Mouse (Mus musculus): Measurements from ENCODE around the gene Pet100. TPM values are rescaled to one million over a fixed set of nuclear protein-coding genes. Genes with fewer than 3 reads are reported as not detected.

Gene Pet100
- total RNA-seq, 2 experiments from 2014 or later = 61.7 to 66.4 TPM

DNA sequence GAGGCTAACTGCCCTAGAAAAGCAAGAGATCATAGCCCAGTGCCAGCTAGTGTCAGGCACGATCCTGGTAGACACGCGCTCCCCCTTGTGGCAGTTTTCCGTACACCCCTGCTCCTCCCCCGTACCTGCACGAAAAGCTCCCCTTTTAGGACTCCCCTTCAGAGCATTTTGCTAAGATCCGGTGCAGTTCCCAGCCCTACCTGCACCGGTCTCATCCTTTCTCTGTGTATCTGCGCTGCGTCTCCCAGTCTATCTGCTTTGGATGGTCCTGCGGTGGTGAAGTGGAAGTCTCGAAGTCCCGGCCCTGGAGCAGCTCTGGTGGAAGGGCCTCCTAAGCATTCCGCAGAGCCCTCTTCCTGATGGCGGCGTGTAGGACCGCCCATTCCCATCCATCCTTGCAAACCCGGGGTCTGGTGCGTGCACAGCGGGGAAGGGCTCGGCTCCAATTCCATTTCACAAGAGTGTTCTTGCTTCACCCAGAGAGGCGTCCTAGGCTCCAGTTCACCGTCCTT is 50.7 kb downstream of the Pet100 start, which contains the start of gene Fcor:
Gene Fcor (minus strand): TSS at position 383 of the 512 bp plus-strand sequence.
- peak; percentile 78 to 88 for DNase-seq
- intact Hi-C loops (cut with DNase I) = loop anchor here (1.0 to 10.0 kb wide), 3 partner anchors 113 to 317 kb away; partner anchors contain the start of genes A430078G23Rik and Pex11g

DNA sequence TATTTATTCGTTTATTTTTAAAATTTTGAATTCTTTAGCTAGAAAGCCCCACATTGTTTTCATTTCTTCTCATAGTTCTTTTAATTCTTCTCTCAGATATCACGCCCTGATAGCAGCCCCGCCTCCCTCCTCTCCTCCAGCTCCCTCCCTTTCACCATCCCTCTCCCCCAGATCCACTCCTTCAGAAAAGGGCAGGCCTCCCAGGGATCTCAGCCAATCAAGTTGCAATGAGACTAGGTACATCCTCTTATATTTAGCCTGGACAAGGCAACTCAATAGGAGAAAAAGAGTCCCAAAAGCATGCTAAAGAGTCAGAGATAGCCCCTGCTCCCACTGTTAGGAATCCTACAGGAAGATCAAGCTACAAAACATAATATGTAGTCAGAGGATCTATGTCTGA is 53.3 kb downstream of the Pet100 start:
- intact Hi-C loops (cut with DNase I) = loop anchor here (5.0 to 10.0 kb wide), 3 partner anchors 52 to 320 kb away; partner anchors contain the start of genes A430078G23Rik, Pet100, Pex11g and Xab2
- no peak for DNase-seq

Other genes starting within 250 kb of the Pet100 start
- gene Arhgef18, start 228.5 kb upstream of the Pet100 start, total RNA-seq (2021) = 10 to 100 TPM; 20.5 to 21.4 TPM
- gene Pex11g, start 153.9 kb upstream of the Pet100 start, total RNA-seq (2021) = 1 to 10 TPM; 3.0 to 3.5 TPM
- not detected for gene Tex45, start 150.7 kb upstream of the Pet100 start, total RNA-seq (2021)
- gene Zfp358, start 128.4 kb upstream of the Pet100 start, total RNA-seq (2021) = 10 to 100 TPM; 25.1 to 26.3 TPM
- gene Mcoln1, start 121.1 kb upstream of the Pet100 start, total RNA-seq (2021) = 10 to 100 TPM; 23.8 to 26.4 TPM
- gene Pnpla6, start 106.2 kb upstream of the Pet100 start, total RNA-seq (2021) = 10 to 100 TPM; 12.3 to 14.0 TPM
- under 1 TPM; 0.43 to 0.51 TPM for gene C330021F23Rik, start 53.6 kb upstream of the Pet100 start, total RNA-seq (2021)
- 1 to 10 TPM in 1 of 2 experiments, under 1 TPM in 1; 0.37 to 1.8 TPM for gene Camsap3, start 34.3 kb upstream of the Pet100 start, total RNA-seq (2021)
- 10 to 100 TPM; 18.4 to 19.3 TPM for gene Xab2, start 232 bp upstream of the Pet100 start, total RNA-seq (2021)
- not detected for gene Pcp2, start 4.0 kb downstream of the Pet100 start, total RNA-seq (2021)
- 10 to 100 TPM in 1 of 2 experiments, 1 to 10 TPM in 1; 7.7 to 10.1 TPM for gene Stxbp2, start 9.4 kb downstream of the Pet100 start, total RNA-seq (2021)
- 1 to 10 TPM; 1.7 to 5.2 TPM for gene Retn, start 34.2 kb downstream of the Pet100 start, total RNA-seq (2021)
- under 1 TPM in 1 of 2 experiments, not detected in 1; 0.29 TPM for gene Mcemp1, start 44.2 kb downstream of the Pet100 start, total RNA-seq (2021)
- 1 to 10 TPM in 1 of 2 experiments, under 1 TPM in 1; 0.90 to 1.5 TPM for gene Fcor, start 50.8 kb downstream of the Pet100 start, total RNA-seq (2021)
- 10 to 100 TPM; 16.6 to 18.0 TPM for gene Trappc5, start 54.8 kb downstream of the Pet100 start, total RNA-seq (2021)
- gene Fcer2a, start 72.6 kb downstream of the Pet100 start, total RNA-seq (2021) = under 1 TPM in 1 of 2 experiments, not detected in 1; 0.34 TPM
- gene Clec4g, start 99.1 kb downstream of the Pet100 start, total RNA-seq (2021) = 1 to 10 TPM in 1 of 2 experiments, under 1 TPM in 1; 0.68 to 1.2 TPM
- gene Cd209a, start 127.4 kb downstream of the Pet100 start, total RNA-seq (2021) = under 1 TPM; 0.19 to 0.27 TPM
- gene Cd209e, start 232.8 kb downstream of the Pet100 start, total RNA-seq (2021) = not detected